23 mouse cellular contexts compared by ENCODE assay signal in the genomic region with DNA sequence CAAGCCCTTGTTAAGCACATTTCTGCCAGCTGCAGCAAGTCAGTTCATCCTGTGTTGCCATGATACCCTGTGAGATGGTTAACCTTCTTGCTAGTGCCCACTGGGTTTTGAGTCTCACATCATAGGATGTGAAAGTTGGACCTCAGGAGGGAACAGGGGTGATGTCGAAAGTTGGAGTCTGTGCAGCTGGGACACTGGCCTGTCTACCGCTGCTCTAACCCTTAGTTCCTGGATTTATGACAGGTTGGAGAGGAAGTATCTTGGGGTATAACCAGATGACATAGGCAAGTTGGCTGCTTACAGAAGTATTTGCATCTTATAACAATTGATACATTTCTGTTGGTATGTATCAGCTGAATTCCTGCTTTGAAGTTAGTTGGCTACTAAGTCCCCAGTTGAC. TPM values are rescaled to one million over a fixed set of nuclear protein-coding genes. Genes with fewer than 3 reads are reported as not detected.
"Had no signal": no experiment of that assay in that cellular context is flagged by ENCODE, and none has a peak within 500 bp of the region (broad histone marks: within the 10 kb centered on the region; RNA-seq: fewer than 3 reads in every experiment).

No protein-coding gene starts in this region.

- H3K27ac ChIP-seq: neural tube, embryonic 12.5 days; neural tube, embryonic 13.5 days; neural tube, embryonic 15.5 days; stomach, embryonic 15.5 days; stomach, postnatal 0 days had no signal

- H3K36me3 ChIP-seq: stomach, embryonic 15.5 days had no signal

- H3K27me3 ChIP-seq: neural tube, embryonic 12.5 days; neural tube, embryonic 13.5 days; neural tube, embryonic 15.5 days; stomach, embryonic 15.5 days had no signal

- H3K9me3 ChIP-seq: neural tube, embryonic 12.5 days; neural tube, embryonic 13.5 days; neural tube, embryonic 15.5 days; stomach, embryonic 15.5 days had no signal

- DNase-seq: retina, postnatal 1 day; right cerebral cortex, adult 18-20 months; right cerebral cortex, postnatal 14 days; right cerebral cortex, postnatal 25 days; right cerebral cortex, postnatal 4 days; spleen, adult 18-20 months; thymus, adult 18-20 months; thymus, adult 2 months; thymus, postnatal 14 days; thymus, postnatal 25 days; thymus, postnatal 4 days had no signal

- H3K9ac ChIP-seq: neural tube, embryonic 12.5 days; neural tube, embryonic 13.5 days; neural tube, embryonic 15.5 days; stomach, embryonic 15.5 days had no signal

- H3K4me1 ChIP-seq: neural tube, embryonic 12.5 days; neural tube, embryonic 13.5 days; neural tube, embryonic 15.5 days; stomach, embryonic 15.5 days had no signal

- H3K4me2 ChIP-seq: neural tube, embryonic 12.5 days; neural tube, embryonic 13.5 days; neural tube, embryonic 15.5 days; stomach, embryonic 15.5 days had no signal

- H3K4me3 ChIP-seq: neural tube, embryonic 12.5 days; neural tube, embryonic 13.5 days; neural tube, embryonic 15.5 days; stomach, embryonic 15.5 days had no signal

RNA-seq across cellular contexts. Expression of gene Flnc, which starts 12.5 kb away (rescaled TPM):
- total RNA-seq: neutrophil, adult 5-6 weeks had no signal

RNA-seq across cellular contexts. Expression of gene Ccdc136, which starts 24.5 kb away (rescaled TPM):
- total RNA-seq: neutrophil, adult 5-6 weeks had no signal

RNA-seq across cellular contexts. Expression of gene Opn1sw, which starts 32.3 kb away (rescaled TPM):
- total RNA-seq: neutrophil, adult 5-6 weeks had no signal
- polyA plus RNA-seq: spleen, adult 2 months; testis, adult 2 months had no signal

RNA-seq across cellular contexts. Expression of gene Atp6v1fnb, which starts 50.6 kb away (rescaled TPM):
- polyA plus RNA-seq: neural tube, embryonic 13.5 days; spleen, adult 2 months; stomach, embryonic 14.5 days; stomach, embryonic 16.5 days; stomach, postnatal 0 days; thymus, postnatal 0 days; urinary bladder, adult 2 months had no signal
